ENCODE assay signal across 8 mouse cellular contexts in the genomic region with DNA sequence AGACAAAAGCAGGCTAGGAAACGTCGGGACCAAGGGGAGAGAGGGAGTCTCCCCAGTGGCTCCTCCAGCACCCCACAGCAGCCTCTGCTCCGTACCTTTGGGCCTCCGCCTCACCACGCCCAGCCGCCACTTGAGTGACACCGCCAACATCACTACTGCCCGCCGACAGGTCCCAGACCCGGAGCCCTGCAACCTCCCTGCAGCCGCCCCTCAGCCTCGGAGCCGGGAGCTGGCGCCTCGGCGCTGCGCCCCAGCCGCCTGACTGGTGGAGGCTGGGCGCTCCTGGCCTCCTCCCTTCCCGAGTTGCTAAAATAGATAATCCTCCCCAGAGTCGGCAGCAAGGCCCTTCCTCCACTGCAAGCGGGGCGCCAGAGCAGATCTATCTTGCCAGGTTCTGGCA. TPM values are rescaled to one million over a fixed set of nuclear protein-coding genes. Genes with fewer than 3 reads are reported as not detected.
A peak's percentile ranks its signal among the peaks of the same experiment; 100 is the strongest.
DNase-seq lines count a peak whose midpoint lies in the region; ATAC-seq lines count a peak whose summit lies in the region.

No protein-coding gene starts in this region.

- peaks cover 17% of the 10 kb centered on the region for H3K4me1 ChIP-seq in hindbrain, embryonic 16.5 days (ENCODE audit: control insufficient read depth, insufficient read depth, low read depth, low read length)
- peaks cover 35% of the 10 kb centered on the region for H3K4me1 ChIP-seq in midbrain, embryonic 15.5 days

- peak; percentile 32; the same call in 1 of the 2 replicates for ATAC-seq in hindbrain, embryonic 16.5 days
- ATAC-seq in midbrain, embryonic 15.5 days (replicated peaks) = peak; percentile 38
- no peak for ATAC-seq in monocyte, adult 5-6 weeks (replicated peaks; ENCODE audit: insufficient number of reproducible peaks, low FRiP score, low TSS enrichment, poor library complexity, severe bottlenecking)

- no peaks in the 10 kb centered on the region for H3K36me3 ChIP-seq in hindbrain, embryonic 16.5 days (ENCODE audit: control insufficient read depth, insufficient read depth, low read length)
- no peaks in the 10 kb centered on the region for H3K36me3 ChIP-seq in midbrain, embryonic 15.5 days (replicated peaks)

- peak overlapping the region; percentile 65 for H3K9ac ChIP-seq in hindbrain, embryonic 16.5 days (ENCODE audit: low read depth, low read length)
- H3K9ac ChIP-seq in midbrain, embryonic 15.5 days = peak overlapping the region; percentile 39

- H3K27me3 ChIP-seq in hindbrain, embryonic 16.5 days (replicated peaks; ENCODE audit: control insufficient read depth, insufficient read depth, low read length) = no peaks in the 10 kb centered on the region; the same call in 1 of the 2 replicates
- H3K27me3 ChIP-seq in midbrain, embryonic 15.5 days (replicated peaks) = 0 out of 2 replicates have a peak, but pooled peaks cover 3% of the 10 kb centered on the region

- WGBS in hindbrain, embryonic 16.5 days = 4% methylated on average over 16 of the region's 23 CpGs
- 3% methylated on average over 23 of the region's 23 CpGs for WGBS in midbrain, embryonic 15.5 days

- no peak overlapping the region for H3K27ac ChIP-seq in hindbrain, embryonic 16.5 days (ENCODE audit: low read depth, low read length)
- H3K27ac ChIP-seq in midbrain, embryonic 15.5 days = peak overlapping the region; percentile 39

- DNase-seq in adrenal gland, postnatal 14 days = peak; percentile 33
- no peak for DNase-seq in adrenal gland, postnatal 4 days (ENCODE audit: low spot score in 2 of 2)
- DNase-seq in ovary, postnatal 14 days (ENCODE audit: low spot score) = peak; percentile 13
- no peak for DNase-seq in ovary, postnatal 10 days (ENCODE audit: low spot score)
- no peak for DNase-seq in cerebellum, adult 11 months

- peak overlapping the region; percentile 41 for H3K4me3 ChIP-seq in hindbrain, embryonic 16.5 days (ENCODE audit: low read length)
- H3K4me3 ChIP-seq in midbrain, embryonic 15.5 days = peak overlapping the region; percentile 39

- H3K4me2 ChIP-seq in hindbrain, embryonic 16.5 days (ENCODE audit: low read length) = peak overlapping the region; percentile 58
- peak overlapping the region; percentile 58 for H3K4me2 ChIP-seq in midbrain, embryonic 15.5 days

- H3K9me3 ChIP-seq in hindbrain, embryonic 16.5 days (ENCODE audit: control insufficient read depth, low read length) = no peaks in the 10 kb centered on the region
- no peaks in the 10 kb centered on the region for H3K9me3 ChIP-seq in midbrain, embryonic 15.5 days

RNA-seq across cellular contexts. Expression of a gene that starts 19.9 kb away (rescaled TPM):
- 1.7 and 1.9 TPM in 2 replicates for total RNA-seq in adrenal gland, postnatal 14 days (2021)
- total RNA-seq in adrenal gland, postnatal 4 days (2021) = 1 to 10 TPM; 2.1 to 2.8 TPM
- polyA plus RNA-seq in hindbrain, embryonic 16.5 days (2015; fragmentation: Nextera tagmentation; extraction: Ambion mirVana) = 6.3 and 8.2 TPM in 2 replicates
- 9.0 and 10.7 TPM in 2 replicates for polyA plus RNA-seq in midbrain, embryonic 15.5 days (2015; fragmentation: Nextera tagmentation; extraction: Ambion mirVana)
- not detected in 3 replicates for total RNA-seq in monocyte, adult 5-6 weeks (2017)

Comparison
In these comparisons a context has a peak if more than half of its experiments do, and no peak if none do; other contexts are left out.
1. DNase-seq: peak in adrenal gland, postnatal 14 days (single experiment) and ovary, postnatal 14 days (single experiment); none in adrenal gland, postnatal 4 days (0 of 2), ovary, postnatal 10 days (single experiment) and cerebellum, adult 11 months (single experiment).